Mouse (Mus musculus) forebrain, embryonic 16.5 days (tissue): ENCODE measurements around the gene Slc37a1. TPM values are rescaled to one million over a fixed set of nuclear protein-coding genes. Genes with fewer than 3 reads are reported as not detected.

ENCODE experiments used
- ATAC-seq: fragments of 200-750 bp; cut with Nextera tagmentation; 2 replicates; pipeline ENCODE4 v1.8.0; 2017; ENCODE audit warnings: mild to moderate bottlenecking, moderate library complexity
- H3K27ac ChIP-seq: fragments of 300-500 bp; sonication (generic); 2 replicates; pipeline ENCODE4 v1.5.1; 2014; ENCODE audit warnings: low read length, control low read depth
- H3K27me3 ChIP-seq: fragments of 300-500 bp; sonication (generic); replicated peaks from 2 replicates; pipeline ENCODE4 v1.6.1; 2014; ENCODE audit warnings: low read length; ENCODE audit not compliant: control insufficient read depth, insufficient read depth
- H3K36me3 ChIP-seq: fragments of 300-500 bp; sonication (generic); 2 replicates; pipeline ENCODE4 v1.6.1; 2014; ENCODE audit not compliant: control insufficient read depth, insufficient read depth
- H3K4me1 ChIP-seq: fragments of 300-500 bp; sonication (generic); replicated peaks from 2 replicates; pipeline ENCODE4 v1.6.1; 2014; ENCODE audit warnings: low read length; ENCODE audit not compliant: control insufficient read depth, insufficient read depth
- H3K4me2 ChIP-seq: fragments of 300-500 bp; sonication (generic); 2 replicates; pipeline ENCODE4 v1.6.1; 2014; ENCODE audit warnings: mild to moderate bottlenecking, low read length, control low read depth
- H3K4me3 ChIP-seq: fragments of 300-500 bp; sonication (generic); replicated peaks from 2 replicates; pipeline ENCODE4 v1.5.1; 2014; ENCODE audit warnings: mild to moderate bottlenecking, low read length, control low read depth
- H3K9ac ChIP-seq: fragments of 300-500 bp; sonication (generic); replicated peaks from 2 replicates; pipeline ENCODE4 v1.6.1; 2014; ENCODE audit warnings: low read depth, low read length, control low read depth
- H3K9me3 ChIP-seq: fragments of 300-500 bp; sonication (generic); 2 replicates; pipeline ENCODE4 v1.6.1; 2016; ENCODE audit warnings: low read length; ENCODE audit not compliant: control insufficient read depth
- WGBS: fragments of 180-500 bp; shearing (Covaris S2); extraction: QIAGEN DNeasy Blood & Tissue Kit; methylation state at CpG from one replicate; pipeline ENCODE4 v1.1.7; 2014; 5-methylcytosine and 5-hydroxymethylcytosine counted together
- polyA plus RNA-seq: library from polyadenylated mRNA; unstranded; fragments of >200 nt; fragmentation: Nextera tagmentation; extraction: Ambion mirVana; gene quantifications from 2 replicates; pipeline ENCODE4 v1.2.1, GENCODE M21; 2015

Gene Slc37a1
- polyA plus RNA-seq, 1 experiment from 2014 or later, result 14.2 TPM

GRCm38 (mm10) chr17:31317521-31318272 lies 31.1 kb downstream of the Slc37a1 start:
- no peak overlapping the region for H3K9ac ChIP-seq
- no peak overlapping the region for H3K4me2 ChIP-seq
- no peaks in the 10 kb centered on the region for H3K27me3 ChIP-seq
- H3K4me1 ChIP-seq, result peaks cover 5% of the 10 kb centered on the region; the same call in 1 of the 2 replicates
- no peak for ATAC-seq
- H3K9me3 ChIP-seq, result no peaks in the 10 kb centered on the region
- no peak overlapping the region for H3K27ac ChIP-seq
- WGBS, result 53% methylated on average over 22 of the region's 22 CpGs
- peaks cover 3% of the 10 kb centered on the region; the same call in 1 of the 2 replicates for H3K36me3 ChIP-seq
- H3K4me3 ChIP-seq, result no peak overlapping the region

DNA sequence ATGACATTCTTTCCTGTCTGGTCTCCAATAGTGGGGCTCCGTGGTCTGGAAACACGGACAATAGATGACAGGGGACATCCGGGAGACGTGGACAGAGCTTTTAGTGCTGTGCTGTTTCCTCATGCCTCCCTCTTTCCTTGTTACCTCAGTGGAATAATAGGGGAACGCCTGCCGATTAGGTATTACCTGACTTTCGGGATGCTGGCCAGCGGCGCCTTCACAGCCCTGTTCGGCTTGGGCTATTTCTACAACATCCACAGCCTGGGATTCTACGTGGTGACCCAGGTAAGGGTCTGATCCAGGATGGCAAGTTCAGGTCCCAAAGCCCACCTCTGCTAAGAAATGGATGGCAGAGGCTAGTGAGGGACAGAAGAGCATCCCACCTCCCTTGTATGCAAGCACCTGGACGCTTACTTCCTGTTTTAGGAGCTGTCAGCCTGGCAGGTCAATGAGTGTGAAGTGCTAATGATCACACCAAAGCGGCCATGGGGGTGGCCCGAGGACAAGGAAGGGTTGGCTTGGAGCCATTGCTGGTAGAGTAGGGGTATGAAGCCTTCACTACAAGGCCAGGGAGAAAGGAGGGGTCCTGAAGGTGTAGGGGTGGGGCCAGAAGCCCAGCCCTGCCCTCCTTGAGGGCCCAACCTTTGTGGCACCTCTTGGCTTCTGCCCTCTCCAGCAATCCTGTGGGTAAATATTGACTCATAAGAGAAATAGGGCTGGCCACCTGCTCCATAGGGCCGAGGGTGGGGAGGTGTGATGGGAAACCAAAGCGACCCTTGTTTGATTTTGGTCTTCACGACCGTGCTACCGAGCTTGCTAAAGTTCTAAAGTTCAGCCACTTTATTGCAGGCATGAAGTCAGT lies 32.5 kb downstream of the Slc37a1 start:
- Histone ChIP-seq H3K9me3 (no peaks in the 10 kb centered on the region), H3K27ac (no peak overlapping the region), H3K4me3 (no peak overlapping the region), H3K36me3 (peaks cover 3% of the 10 kb centered on the region; the same call in 1 of the 2 replicates), H3K4me1 (peaks cover 5% of the 10 kb centered on the region; the same call in 1 of the 2 replicates), H3K4me2 (no peak overlapping the region), H3K9ac (no peak overlapping the region), H3K27me3 (no peaks in the 10 kb centered on the region)
- ATAC-seq, result no peak
- WGBS, result 91% methylated on average over 19 of the region's 19 CpGs

GRCm38 (mm10) chr17:31321425-31321824 lies 34.8 kb downstream of the Slc37a1 start:
- Histone ChIP-seq H3K4me3 (no peak overlapping the region), H3K36me3 (peaks cover 3% of the 10 kb centered on the region; the same call in 1 of the 2 replicates), H3K4me1 (peaks cover 4% of the 10 kb centered on the region; the same call in 1 of the 2 replicates), H3K27ac (no peak overlapping the region; the same call in 1 of the 2 replicates), H3K9me3 (no peaks in the 10 kb centered on the region), H3K9ac (no peak overlapping the region), H3K27me3 (no peaks in the 10 kb centered on the region), H3K4me2 (no peak overlapping the region)
- no peak for ATAC-seq
- WGBS, result 64% methylated on average over 12 of the region's 12 CpGs

DNA sequence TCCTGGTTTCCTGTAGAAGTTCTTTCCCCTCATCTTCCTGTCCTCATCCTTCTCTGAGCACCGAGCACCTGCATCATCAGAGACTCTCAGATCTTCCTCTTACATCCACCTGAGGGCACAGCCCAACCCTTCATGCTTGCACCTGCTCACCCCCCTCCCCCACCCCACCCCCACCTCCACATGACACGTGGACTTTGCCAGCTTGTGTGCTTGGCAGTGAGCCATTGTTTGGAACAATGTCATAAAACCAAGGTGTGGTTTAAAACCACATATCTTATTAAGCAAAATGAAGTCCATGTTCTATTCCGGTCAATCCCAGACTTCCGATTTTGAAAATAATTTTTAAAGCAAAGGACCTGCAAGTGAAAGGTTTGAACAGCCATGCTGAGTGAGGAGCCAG lies 35.9 kb downstream of the Slc37a1 start:
- peaks cover 3% of the 10 kb centered on the region; the same call in 1 of the 2 replicates for H3K36me3 ChIP-seq
- WGBS, result 85% methylated on average over 4 of the region's 4 CpGs
- no peak overlapping the region for H3K4me2 ChIP-seq
- no peak overlapping the region for H3K9ac ChIP-seq
- peaks cover 6% of the 10 kb centered on the region; the same call in 1 of the 2 replicates for H3K4me1 ChIP-seq
- no peak for ATAC-seq
- no peaks in the 10 kb centered on the region for H3K9me3 ChIP-seq
- H3K27ac ChIP-seq, result no peak overlapping the region
- no peaks in the 10 kb centered on the region for H3K27me3 ChIP-seq
- H3K4me3 ChIP-seq, result no peak overlapping the region

- H3K4me2 ChIP-seq, result no peak overlapping the region
- 85% methylated on average over 4 of the region's 4 CpGs for WGBS
- no peaks in the 10 kb centered on the region for H3K9me3 ChIP-seq
- H3K4me1 ChIP-seq, result peaks cover 6% of the 10 kb centered on the region; the same call in 1 of the 2 replicates
- H3K27me3 ChIP-seq, result no peaks in the 10 kb centered on the region
- no peak for ATAC-seq
- H3K9ac ChIP-seq, result no peak overlapping the region
- H3K27ac ChIP-seq, result no peak overlapping the region
- peaks cover 3% of the 10 kb centered on the region; the same call in 1 of the 2 replicates for H3K36me3 ChIP-seq
- no peak overlapping the region for H3K4me3 ChIP-seq
Measured at GRCm38 (mm10) chr17:31323379-31323778, 36.8 kb downstream of the Slc37a1 start.

- no peak overlapping the region for H3K27ac ChIP-seq
- H3K4me3 ChIP-seq, result no peak overlapping the region
- H3K4me2 ChIP-seq, result no peak overlapping the region
- no peak for ATAC-seq
- 95% methylated on average over 8 of the region's 8 CpGs for WGBS
- H3K9ac ChIP-seq, result no peak overlapping the region
- peaks cover 3% of the 10 kb centered on the region; the same call in 1 of the 2 replicates for H3K36me3 ChIP-seq
- H3K9me3 ChIP-seq, result no peaks in the 10 kb centered on the region
- H3K27me3 ChIP-seq, result no peaks in the 10 kb centered on the region
- H3K4me1 ChIP-seq, result peaks cover 6% of the 10 kb centered on the region; the same call in 1 of the 2 replicates
Measured at GRCm38 (mm10) chr17:31324227-31324626, 37.6 kb downstream of the Slc37a1 start.

DNA sequence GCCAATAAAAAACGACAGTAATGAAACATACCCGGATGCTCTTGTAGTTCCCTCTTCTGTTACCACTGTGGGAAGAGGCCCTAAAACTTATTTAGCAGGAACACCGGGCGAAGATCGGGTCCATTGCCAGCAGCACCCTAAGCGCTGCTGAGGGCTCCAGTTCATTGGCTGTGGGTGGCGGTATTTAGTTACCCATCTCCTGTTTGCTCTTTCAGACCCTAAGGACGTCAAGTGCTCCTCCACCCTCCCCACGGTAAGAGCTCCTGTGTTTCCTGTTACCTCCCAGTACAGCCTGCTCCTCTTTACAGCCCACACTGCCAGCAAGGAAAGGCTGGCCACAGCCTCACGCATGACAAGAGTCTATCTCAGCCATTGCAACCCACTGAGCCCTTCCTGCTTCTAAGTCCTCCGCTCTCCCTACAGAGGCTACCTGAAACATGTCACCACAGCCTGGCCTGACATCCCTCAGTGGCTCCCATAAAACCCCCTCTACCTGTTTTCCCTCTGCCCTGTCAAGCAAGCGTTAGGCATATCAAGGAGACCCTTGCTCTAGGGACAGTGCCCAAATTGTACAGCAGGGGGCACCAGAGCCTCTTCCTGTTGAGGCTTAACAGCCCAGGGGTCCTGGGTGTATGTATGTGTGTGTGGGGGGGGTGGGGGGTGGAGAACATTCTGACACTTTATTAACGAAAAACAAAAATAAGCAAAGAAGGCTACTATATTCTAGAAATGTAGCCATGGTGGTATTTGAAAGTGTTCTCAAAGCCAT lies 39.0 kb downstream of the Slc37a1 start:
- 78% methylated on average over 13 of the region's 13 CpGs for WGBS
- H3K27ac ChIP-seq, result no peak overlapping the region
- no peak overlapping the region for H3K9ac ChIP-seq
- no peak overlapping the region for H3K4me3 ChIP-seq
- H3K4me1 ChIP-seq, result peaks cover 6% of the 10 kb centered on the region; the same call in 1 of the 2 replicates
- no peaks in the 10 kb centered on the region for H3K27me3 ChIP-seq
- ATAC-seq, result peak; percentile 31; the same call in 1 of the 2 replicates
- no peaks in the 10 kb centered on the region for H3K9me3 ChIP-seq
- peaks cover 3% of the 10 kb centered on the region; the same call in 1 of the 2 replicates for H3K36me3 ChIP-seq
- H3K4me2 ChIP-seq, result no peak overlapping the region

- no peak overlapping the region for H3K27ac ChIP-seq
- no peak overlapping the region for H3K4me3 ChIP-seq
- peaks cover 3% of the 10 kb centered on the region; the same call in 1 of the 2 replicates for H3K36me3 ChIP-seq
- no peak overlapping the region for H3K9ac ChIP-seq
- no peak for ATAC-seq
- H3K27me3 ChIP-seq, result no peaks in the 10 kb centered on the region
- no peaks in the 10 kb centered on the region for H3K9me3 ChIP-seq
- H3K4me1 ChIP-seq, result peaks cover 4% of the 10 kb centered on the region; the same call in 1 of the 2 replicates
- no peak overlapping the region for H3K4me2 ChIP-seq
- WGBS, result 48% methylated on average over 9 of the region's 9 CpGs
Measured at GRCm38 (mm10) chr17:31326220-31326852, 39.7 kb downstream of the Slc37a1 start.
